Mouse (Mus musculus) left cerebral cortex, adult 2 months (tissue): ENCODE results near the gene Ccdc126. TPM values are rescaled to one million over a fixed set of nuclear protein-coding genes. Genes with fewer than 3 reads are reported as not detected.
A peak's percentile ranks its signal among the peaks of the same experiment; 100 is the strongest.
"Not testable (repeated sequence)": the region's sequence is repeated elsewhere in the genome, so short reads cannot be mapped to it uniquely, and the experiment has no call there.

Experiments
- DNase-seq, 2 experiments: peaks; one replicate each; pipeline ENCODE4 v3.0.0; 2021 to 2022; ENCODE audit warnings: low spot score in 2 of 2, mixed read lengths in 1 of 2; ENCODE audit errors: extremely low spot score in 1 of 2
- H3K27ac ChIP-seq: fragments of 200-600 bp; 2 replicates; pipeline ENCODE4 v1.8.1; 2022
- H3K4me3 ChIP-seq: fragments of 200-600 bp; 2 replicates; pipeline ENCODE4 v1.8.1; 2022
- CTCF ChIP-seq: fragments of 200-600 bp; IDR thresholded peaks from 2 replicates; pipeline ENCODE4 v1.8.1; 2022; ENCODE audit warnings: antibody characterized with exemption, mild to moderate bottlenecking, moderate library complexity
- intact Hi-C: fragments of 180-260 bp; cut with DNase I; formaldehyde crosslinking; loops from one replicate; pipeline ENCODE4 v1.15.1; 2025
- long read RNA-seq, 2 experiments: library from polyadenylated mRNA; stranded (forward); transcript quantifications; one replicate each; pipeline ENCODE4 v2.0.0; 2021; ENCODE audit warnings: borderline mapping rate in 2 of 2
- total RNA-seq, 2 experiments: library from RNA; stranded (reverse); gene quantifications; 2 replicates each; pipeline ENCODE4 v1.2.3; 2021

Ccdc126 gene
- 1 to 10 TPM; 7.9 to 9.0 TPM for total RNA-seq
- long read RNA-seq, experiment 1, transcript Ccdc126-201 (3 exons, 2,351 nt): major isoform, 32 of 37 reads
- long read RNA-seq, experiment 1, partial matches to known transcripts: 1 of 37 reads
- long read RNA-seq, experiment 1, other reads (novel, unspliced or antisense): 4 of 37 reads
- long read RNA-seq, experiment 2, transcript Ccdc126-201 (3 exons, 2,351 nt): major isoform, 14 of 15 reads
- long read RNA-seq, experiment 2, partial matches to known transcripts: 0 of 15 reads
- long read RNA-seq, experiment 2, other reads (novel, unspliced or antisense): 1 of 15 reads

GRCm38 (mm10) chr6:49318966-49319594 lies at the start of gene Ccdc126:
Gene Ccdc126 (plus strand): TSS chr6:49319274.
- Histone ChIP-seq H3K4me3 (peak within 1 kb of the TSS; percentile 58), H3K27ac (peak within 1 kb of the TSS; percentile 84)
- peak; percentile 78 for TF ChIP-seq CTCF
- DNase-seq: peak; percentile 97 to 99
- intact Hi-C loops: loop anchor here (1.0 to 2.0 kb wide), 3 partner anchors 48 to 78 kb away; partner anchors contain the start of gene Fam221a

- DNase-seq: no peak
- Histone ChIP-seq H3K4me3 (no peak overlapping the region), H3K27ac (no peak overlapping the region)
- no peak for TF ChIP-seq CTCF
- intact Hi-C loops: loop anchor here (1.0 to 2.0 kb wide), 2 partner anchors 49 to 128 kb away; partner anchors contain the start of gene Ccdc126
Measured at GRCm38 (mm10) chr6:49269923-49270322, 49.2 kb upstream of the Ccdc126 start.

GRCm38 (mm10) chr6:49271815-49272214 lies 47.3 kb upstream of the Ccdc126 start:
- Histone ChIP-seq H3K4me3 (no peak overlapping the region), H3K27ac (no peak overlapping the region)
- TF ChIP-seq CTCF: no peak
- intact Hi-C loops: no loop called here
- no peak for DNase-seq

GRCm38 (mm10) chr6:49272863-49273262 lies 46.2 kb upstream of the Ccdc126 start:
- Histone ChIP-seq H3K27ac (no peak overlapping the region), H3K4me3 (no peak overlapping the region)
- DNase-seq: no peak
- TF ChIP-seq CTCF: no peak
- intact Hi-C loops: no loop called here

- Histone ChIP-seq H3K4me3 (no peak overlapping the region), H3K27ac (no peak overlapping the region)
- intact Hi-C loops: no loop called here
- no peak for DNase-seq
- no peak for TF ChIP-seq CTCF
Measured at GRCm38 (mm10) chr6:49273934-49274333, 45.1 kb upstream of the Ccdc126 start.

GRCm38 (mm10) chr6:49274416-49275091 lies 44.5 kb upstream of the Ccdc126 start:
- no peak overlapping the region for H3K4me3 ChIP-seq
- intact Hi-C loops: no loop called here
- H3K27ac ChIP-seq: no peak overlapping the region
- DNase-seq: no peak
- no peak for TF ChIP-seq CTCF

GRCm38 (mm10) chr6:49275296-49275695 lies 43.8 kb upstream of the Ccdc126 start:
- H3K4me3 ChIP-seq: no peak overlapping the region
- intact Hi-C loops: no loop called here
- no peak for DNase-seq
- no peak for TF ChIP-seq CTCF
- H3K27ac ChIP-seq: no peak overlapping the region

GRCm38 (mm10) chr6:49280942-49281341 lies 38.1 kb upstream of the Ccdc126 start:
- no peak overlapping the region for H3K4me3 ChIP-seq
- no peak overlapping the region for H3K27ac ChIP-seq
- no peak for DNase-seq
- TF ChIP-seq CTCF: no peak
- intact Hi-C loops: no loop called here

- DNase-seq: no peak
- Histone ChIP-seq H3K4me3 (no peak overlapping the region), H3K27ac (no peak overlapping the region)
- TF ChIP-seq CTCF: no peak
- intact Hi-C loops: no loop called here
Measured at GRCm38 (mm10) chr6:49282122-49282521, 37.0 kb upstream of the Ccdc126 start.

- DNase-seq: no peak
- Histone ChIP-seq H3K4me3 (no peak overlapping the region), H3K27ac (no peak overlapping the region)
- intact Hi-C loops: no loop called here
- TF ChIP-seq CTCF: no peak
Measured at GRCm38 (mm10) chr6:49298286-49298685, 20.8 kb upstream of the Ccdc126 start.

- H3K4me3 ChIP-seq, intact Hi-C loops, H3K27ac ChIP-seq, DNase-seq: not testable (repeated sequence)
Measured at GRCm38 (mm10) chr6:49314821-49315220, 4.3 kb upstream of the Ccdc126 start.

GRCm38 (mm10) chr6:49319595-49320315 lies 681 bp downstream of the Ccdc126 start:
- Histone ChIP-seq H3K4me3 (peak overlapping the region; percentile 58), H3K27ac (peak overlapping the region; percentile 84)
- no peak for DNase-seq
- TF ChIP-seq CTCF: no peak; the same call in 1 of the 2 replicates
- intact Hi-C loops: loop anchor here (1.0 to 2.0 kb wide), 3 partner anchors 47 to 78 kb away; partner anchors contain the start of gene Fam221a
